Mouse (Mus musculus) limb, embryonic 14.5 days (tissue): ENCODE measurements around the gene Mtfr1l. TPM values are rescaled to one million over a fixed set of nuclear protein-coding genes. Genes with fewer than 3 reads are reported as not detected.

Experiments used
- ATAC-seq: fragments of 200-750 bp; cut with Nextera tagmentation; 2 replicates; pipeline ENCODE4 v1.8.0; 2017; ENCODE audit warnings: low read depth, moderate number of reproducible peaks, moderate TSS enrichment; ENCODE audit not compliant: low FRiP score
- DNase-seq: peaks from one replicate; pipeline ENCODE4 v3.0.0-alpha.2; 2015; ENCODE audit warnings: low spot score
- H3K27ac ChIP-seq: fragments of 300-500 bp; sonication (generic); replicated peaks from 2 replicates; pipeline ENCODE4 v1.5.1; 2014; ENCODE audit warnings: low read depth, mild to moderate bottlenecking, low read length, moderate library complexity, mixed read lengths
- H3K27me3 ChIP-seq: fragments of 300-500 bp; sonication (generic); 2 replicates; pipeline ENCODE4 v1.6.1; 2014; ENCODE audit warnings: low read length, mixed read lengths; ENCODE audit not compliant: control insufficient read depth, insufficient read depth
- H3K36me3 ChIP-seq: fragments of 300-500 bp; sonication (generic); 2 replicates; pipeline ENCODE4 v1.6.1; 2014; ENCODE audit warnings: mild to moderate bottlenecking, low read length, moderate library complexity, mixed read lengths; ENCODE audit not compliant: control insufficient read depth, insufficient read depth
- H3K4me1 ChIP-seq: fragments of 300-500 bp; sonication (generic); 2 replicates; pipeline ENCODE4 v1.6.1; 2014; ENCODE audit warnings: antibody characterized with exemption, low read length, mixed read lengths; ENCODE audit not compliant: control insufficient read depth, insufficient read depth
- H3K4me2 ChIP-seq: fragments of 300-500 bp; sonication (generic); replicated peaks from 2 replicates; pipeline ENCODE4 v1.6.1; 2014; ENCODE audit warnings: low read depth, mild to moderate bottlenecking, low read length, moderate library complexity; ENCODE audit not compliant: severe bottlenecking
- H3K4me3 ChIP-seq: fragments of 300-500 bp; sonication (generic); replicated peaks from 2 replicates; pipeline ENCODE4 v1.5.1; 2014; ENCODE audit warnings: low read length
- H3K9ac ChIP-seq: fragments of 300-500 bp; sonication (generic); 2 replicates; pipeline ENCODE4 v1.6.1; 2014; ENCODE audit warnings: mild to moderate bottlenecking, low read depth, low read length, moderate library complexity; ENCODE audit not compliant: severe bottlenecking
- H3K9me3 ChIP-seq: fragments of 300-500 bp; sonication (generic); 2 replicates; pipeline ENCODE4 v1.6.1; 2016; ENCODE audit warnings: low read length; ENCODE audit not compliant: control insufficient read depth
- POLR2A ChIP-seq: fragments of 200-500 bp; IDR thresholded peaks from 2 replicates; pipeline ENCODE4 v1.8.0; 2012; ENCODE audit warnings: inconsistent platforms, mild to moderate bottlenecking, moderate library complexity, borderline replicate concordance; ENCODE audit not compliant: insufficient read depth, insufficient read length; ENCODE audit errors: extremely low read depth
- WGBS: fragments of 180-500 bp; shearing (Covaris S2); extraction: QIAGEN DNeasy Blood & Tissue Kit; methylation state at CpG from one replicate; pipeline ENCODE4 v1.1.7; 2014; 5-methylcytosine and 5-hydroxymethylcytosine counted together
- polyA plus RNA-seq, 2 experiments: library from polyadenylated mRNA; depleted of rRNA in 1 of 2; stranded (reverse) in 1 of 2; unstranded in 1 of 2; fragments of >200 nt; fragmentation: Nextera tagmentation in 1 of 2; extraction: Ambion mirVana in 1 of 2; gene quantifications; 2 replicates each; pipeline versions ENCODE4 v1.2.1 to v1.2.3; 2012 to 2014

Mtfr1l gene
- polyA plus RNA-seq, 2 experiments, result 111 to 123 TPM

- 79% methylated on average over 4 of the region's 4 CpGs for WGBS
- Histone ChIP-seq H3K4me3 (peak overlapping the region; percentile 58; the same call in 1 of the 2 replicates), H3K27ac (no peak overlapping the region), H3K36me3 (no peaks in the 10 kb centered on the region), H3K9ac (no peak overlapping the region), H3K9me3 (no peaks in the 10 kb centered on the region), H3K4me2 (peak overlapping the region; percentile 90), H3K27me3 (no peaks in the 10 kb centered on the region), H3K4me1 (no peaks in the 10 kb centered on the region)
- no peak; the same call in 1 of the 2 replicates for ATAC-seq
- DNase-seq, result no peak
- no peak for TF ChIP-seq POLR2A
These were observed 24.8 kb downstream of the Mtfr1l start for GRCm38 (mm10) chr4:134510396-134510795.

GRCm38 (mm10) chr4:134506713-134507112 is 28.5 kb downstream of the Mtfr1l start:
- ATAC-seq, result no peak
- H3K4me2 ChIP-seq, result no peak overlapping the region
- no peak overlapping the region for H3K4me3 ChIP-seq
- TF ChIP-seq POLR2A, result no peak
- no peak overlapping the region for H3K9ac ChIP-seq
- H3K36me3 ChIP-seq, result no peaks in the 10 kb centered on the region
- H3K27me3 ChIP-seq, result no peaks in the 10 kb centered on the region
- H3K4me1 ChIP-seq, result no peaks in the 10 kb centered on the region
- DNase-seq, result no peak
- no peaks in the 10 kb centered on the region for H3K9me3 ChIP-seq
- H3K27ac ChIP-seq, result no peak overlapping the region
- WGBS, result 85% methylated on average over 19 of the region's 19 CpGs

GRCm38 (mm10) chr4:134505966-134506594 is 29.1 kb downstream of the Mtfr1l start:
- no peaks in the 10 kb centered on the region for H3K27me3 ChIP-seq
- H3K36me3 ChIP-seq, result no peaks in the 10 kb centered on the region
- no peak overlapping the region for H3K9ac ChIP-seq
- 78% methylated on average over 3 of the region's 4 CpGs for WGBS
- no peak overlapping the region for H3K4me2 ChIP-seq
- no peaks in the 10 kb centered on the region for H3K9me3 ChIP-seq
- DNase-seq, result no peak
- no peaks in the 10 kb centered on the region for H3K4me1 ChIP-seq
- TF ChIP-seq POLR2A, result no peak
- H3K27ac ChIP-seq, result no peak overlapping the region
- no peak for ATAC-seq
- no peak overlapping the region for H3K4me3 ChIP-seq

GRCm38 (mm10) chr4:134505303-134505789 is 29.8 kb downstream of the Mtfr1l start:
- TF ChIP-seq POLR2A, result no peak
- 89% methylated on average over 4 of the region's 4 CpGs for WGBS

GRCm38 (mm10) chr4:134503686-134504357 is 31.4 kb downstream of the Mtfr1l start:
- 76% methylated on average over 4 of the region's 4 CpGs for WGBS
- H3K27me3 ChIP-seq, result no peaks in the 10 kb centered on the region
- H3K4me1 ChIP-seq, result no peaks in the 10 kb centered on the region
- ATAC-seq (no peak), DNase-seq (no peak)
- no peak for TF ChIP-seq POLR2A
- no peaks in the 10 kb centered on the region for H3K9me3 ChIP-seq
- no peaks in the 10 kb centered on the region for H3K36me3 ChIP-seq
- H3K4me3 ChIP-seq, result no peak overlapping the region
- H3K9ac ChIP-seq, result no peak overlapping the region
- H3K27ac ChIP-seq, result no peak overlapping the region
- no peak overlapping the region for H3K4me2 ChIP-seq

More at GRCm38 (mm10) chr4:134505303-134505789, 29.8 kb downstream of the Mtfr1l start:
- DNase-seq, result no peak
- no peak overlapping the region for H3K4me2 ChIP-seq
- no peak overlapping the region for H3K27ac ChIP-seq
- H3K4me1 ChIP-seq, result no peaks in the 10 kb centered on the region
- no peaks in the 10 kb centered on the region for H3K27me3 ChIP-seq
- no peak overlapping the region for H3K9ac ChIP-seq
- no peak for ATAC-seq
- no peak overlapping the region for H3K4me3 ChIP-seq
- no peaks in the 10 kb centered on the region for H3K36me3 ChIP-seq
- H3K9me3 ChIP-seq, result no peaks in the 10 kb centered on the region
